Mouse (Mus musculus): ENCODE data around the gene Prm3. TPM values are rescaled to one million over a fixed set of nuclear protein-coding genes. Genes with fewer than 3 reads are reported as not detected.

Gene Prm3
- total RNA-seq (2014; rRNA removed) (not detected in 2 replicates), polyA plus RNA-seq (2015; fragmentation: Nextera tagmentation; extraction: Ambion mirVana) (not detected in 2 replicates)

DNA sequence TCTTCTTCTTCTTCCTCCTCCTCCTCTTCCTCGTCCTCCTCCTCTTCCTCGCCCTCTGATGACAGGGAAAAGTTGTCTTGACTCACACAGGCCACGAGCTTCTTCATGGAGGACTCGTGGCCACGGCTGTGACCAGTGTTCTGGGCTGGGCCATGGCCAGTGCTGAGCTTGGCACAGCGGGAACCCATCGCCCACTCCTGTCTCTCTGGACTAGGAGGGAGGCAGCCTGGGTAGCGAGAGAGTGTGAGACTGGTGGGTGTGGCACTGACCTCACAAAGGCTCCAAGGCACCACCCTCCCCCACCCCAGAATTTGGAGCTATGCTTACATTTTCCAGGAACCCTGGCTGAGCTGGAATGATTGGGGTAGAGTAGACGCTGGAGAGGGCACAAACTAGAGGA, at the start of gene Prm3:
TSS of gene Prm3 (minus strand) at position 213 of the 400 bp plus-strand sequence.
- H3K27ac ChIP-seq = no peak within 1 kb of the TSS
- H3K36me3 ChIP-seq (ENCODE audit: insufficient read depth, low read length) = no peaks in the 10 kb centered on the region
- ATAC-seq (no peak), DNase-seq (ENCODE audit: low spot score) (no peak)
- H3K9ac ChIP-seq (replicated peaks; ENCODE audit: low read length) = no peak within 1 kb of the TSS
- no peak within 1 kb of the TSS for H3K4me2 ChIP-seq (ENCODE audit: low read depth, low read length)
- peaks cover 3% of the 10 kb centered on the region; the same call in 1 of the 2 replicates for H3K4me1 ChIP-seq (ENCODE audit: insufficient read depth, low read length)
- TF ChIP-seq CTCF (IDR thresholded peaks at IDR 0.05; ENCODE audit: low read depth) = no peak
- no peaks in the 10 kb centered on the region for H3K27me3 ChIP-seq (ENCODE audit: insufficient read depth, low read length)
- no peaks in the 10 kb centered on the region for H3K9me3 ChIP-seq (ENCODE audit: low read length)
- 74% methylated on average over 9 of the region's 9 CpGs for WGBS
- no peak within 1 kb of the TSS for H3K4me3 ChIP-seq (ENCODE audit: low read length)

GRCm38 (mm10) chr16:10840018-10840417, 49.3 kb upstream of the Prm3 start:
- no peak overlapping the region for H3K4me2 ChIP-seq (ENCODE audit: low read depth, low read length)
- no peak for TF ChIP-seq CTCF (IDR thresholded peaks at IDR 0.05; ENCODE audit: low read depth)
- no peak overlapping the region for H3K9ac ChIP-seq (replicated peaks; ENCODE audit: low read length)
- ATAC-seq (no peak), DNase-seq (ENCODE audit: low spot score) (no peak)
- no peaks in the 10 kb centered on the region for H3K9me3 ChIP-seq (ENCODE audit: low read length)
- no peaks in the 10 kb centered on the region for H3K36me3 ChIP-seq (ENCODE audit: insufficient read depth, low read length)
- no peak overlapping the region for H3K4me3 ChIP-seq (ENCODE audit: low read length)
- no peak overlapping the region for H3K27ac ChIP-seq
- no peaks in the 10 kb centered on the region for H3K27me3 ChIP-seq (ENCODE audit: insufficient read depth, low read length)
- H3K4me1 ChIP-seq (ENCODE audit: insufficient read depth, low read length) = peaks cover 7% of the 10 kb centered on the region; the same call in 1 of the 2 replicates
- 87% methylated on average over 14 of the region's 14 CpGs for WGBS

- H3K27me3 ChIP-seq (ENCODE audit: insufficient read depth, low read length) = no peaks in the 10 kb centered on the region
- WGBS = 25% methylated on average over 10 of the region's 10 CpGs
- H3K36me3 ChIP-seq (ENCODE audit: insufficient read depth, low read length) = no peaks in the 10 kb centered on the region
- 0 out of 2 replicates have a peak, but pooled peaks cover 4% of the 10 kb centered on the region for H3K4me1 ChIP-seq (ENCODE audit: insufficient read depth, low read length)
- DNase-seq (ENCODE audit: low spot score) (no peak), ATAC-seq (no peak)
- no peak for TF ChIP-seq CTCF (IDR thresholded peaks at IDR 0.05; ENCODE audit: low read depth)
- H3K9me3 ChIP-seq (ENCODE audit: low read length) = no peaks in the 10 kb centered on the region
- H3K4me2 ChIP-seq (ENCODE audit: low read depth, low read length) = no peak overlapping the region
- H3K9ac ChIP-seq (replicated peaks; ENCODE audit: low read length) = no peak overlapping the region
- no peak overlapping the region for H3K4me3 ChIP-seq (ENCODE audit: low read length)
- no peak overlapping the region for H3K27ac ChIP-seq
Observed at GRCm38 (mm10) chr16:10838487-10839245, 48.0 kb upstream of the Prm3 start.

DNA sequence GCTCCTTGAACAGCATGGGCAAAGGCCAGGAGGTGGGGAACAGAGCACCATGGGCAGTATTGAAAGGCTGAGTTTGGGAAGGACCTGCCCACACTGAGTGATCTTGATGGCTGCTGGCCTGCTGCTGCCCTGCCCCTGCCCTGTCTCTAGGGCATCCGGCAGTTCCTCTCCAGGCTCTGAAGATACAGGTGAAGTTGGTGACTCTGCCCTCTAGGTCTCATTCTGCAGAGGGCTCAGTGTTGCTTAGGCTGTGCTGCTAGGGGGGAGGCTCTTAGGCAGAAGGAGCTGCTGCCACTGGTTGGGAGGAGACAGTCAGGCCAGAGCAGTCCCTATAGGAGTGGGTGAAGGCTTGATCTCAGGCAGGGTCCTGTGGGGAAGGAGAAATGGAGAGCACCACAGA, 47.2 kb upstream of the Prm3 start:
- Histone ChIP-seq H3K4me1 (ENCODE audit: insufficient read depth, low read length) (no peaks in the 10 kb centered on the region), H3K4me3 (ENCODE audit: low read length) (no peak overlapping the region), H3K4me2 (ENCODE audit: low read depth, low read length) (no peak overlapping the region), H3K9me3 (ENCODE audit: low read length) (no peaks in the 10 kb centered on the region), H3K9ac (replicated peaks; ENCODE audit: low read length) (no peak overlapping the region), H3K27me3 (ENCODE audit: insufficient read depth, low read length) (no peaks in the 10 kb centered on the region), H3K36me3 (ENCODE audit: insufficient read depth, low read length) (no peaks in the 10 kb centered on the region), H3K27ac (no peak overlapping the region)
- DNase-seq (ENCODE audit: low spot score) = no peak
- no peak for TF ChIP-seq CTCF (IDR thresholded peaks at IDR 0.05; ENCODE audit: low read depth)
- no peak for ATAC-seq
- 83% methylated on average over 1 of the region's 1 CpGs for WGBS

GRCm38 (mm10) chr16:10837250-10837649, 46.5 kb upstream of the Prm3 start:
- Histone ChIP-seq H3K36me3 (ENCODE audit: insufficient read depth, low read length) (no peaks in the 10 kb centered on the region), H3K4me2 (ENCODE audit: low read depth, low read length) (no peak overlapping the region), H3K27ac (no peak overlapping the region), H3K9me3 (ENCODE audit: low read length) (no peaks in the 10 kb centered on the region), H3K4me1 (ENCODE audit: insufficient read depth, low read length) (no peaks in the 10 kb centered on the region), H3K9ac (replicated peaks; ENCODE audit: low read length) (no peak overlapping the region), H3K4me3 (ENCODE audit: low read length) (no peak overlapping the region), H3K27me3 (ENCODE audit: insufficient read depth, low read length) (no peaks in the 10 kb centered on the region)
- DNase-seq (ENCODE audit: low spot score) = no peak
- ATAC-seq = no peak
- 81% methylated on average over 3 of the region's 3 CpGs for WGBS
- TF ChIP-seq CTCF (IDR thresholded peaks at IDR 0.05; ENCODE audit: low read depth) = no peak

DNA sequence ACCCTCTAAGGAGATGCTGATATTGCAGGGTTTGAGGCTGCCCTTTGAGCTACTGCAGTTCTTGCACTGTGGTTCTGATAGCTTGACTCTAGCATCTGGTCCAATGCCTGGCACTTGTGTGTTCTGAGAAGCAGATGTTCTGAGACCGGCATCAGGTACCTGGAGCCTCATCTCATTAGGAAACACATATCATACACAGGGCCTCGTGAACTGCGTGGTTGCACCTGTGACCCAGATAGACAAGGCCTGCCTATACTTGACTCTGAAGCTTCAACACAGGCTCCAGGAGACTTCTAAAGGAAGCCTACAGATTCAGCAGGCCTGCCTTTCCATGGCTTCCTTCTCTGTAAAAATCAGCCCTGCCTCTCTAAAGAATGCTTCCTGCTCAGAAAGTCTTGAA, 45.7 kb upstream of the Prm3 start:
- 94% methylated on average over 3 of the region's 3 CpGs for WGBS
- H3K27ac ChIP-seq = no peak overlapping the region
- ATAC-seq = no peak

More for the DNA sequence above, 45.7 kb upstream of the Prm3 start:
- Histone ChIP-seq H3K9me3 (ENCODE audit: low read length) (no peaks in the 10 kb centered on the region), H3K36me3 (ENCODE audit: insufficient read depth, low read length) (no peaks in the 10 kb centered on the region), H3K4me1 (ENCODE audit: insufficient read depth, low read length) (no peaks in the 10 kb centered on the region), H3K27me3 (ENCODE audit: insufficient read depth, low read length) (no peaks in the 10 kb centered on the region), H3K9ac (replicated peaks; ENCODE audit: low read length) (no peak overlapping the region), H3K4me2 (ENCODE audit: low read depth, low read length) (no peak overlapping the region), H3K4me3 (ENCODE audit: low read length) (no peak overlapping the region)
- TF ChIP-seq CTCF (IDR thresholded peaks at IDR 0.05; ENCODE audit: low read depth) = no peak
- DNase-seq (ENCODE audit: low spot score) = no peak

Measured in hindbrain, postnatal 0 days (tissue).